Mouse (Mus musculus) thymus, postnatal 4 days (tissue): ENCODE results near the gene Ttc23.

Experiments
- DNase-seq: peaks from one replicate; pipeline ENCODE4 v3.0.0; 2021

The Ttc23 gene

DNA sequence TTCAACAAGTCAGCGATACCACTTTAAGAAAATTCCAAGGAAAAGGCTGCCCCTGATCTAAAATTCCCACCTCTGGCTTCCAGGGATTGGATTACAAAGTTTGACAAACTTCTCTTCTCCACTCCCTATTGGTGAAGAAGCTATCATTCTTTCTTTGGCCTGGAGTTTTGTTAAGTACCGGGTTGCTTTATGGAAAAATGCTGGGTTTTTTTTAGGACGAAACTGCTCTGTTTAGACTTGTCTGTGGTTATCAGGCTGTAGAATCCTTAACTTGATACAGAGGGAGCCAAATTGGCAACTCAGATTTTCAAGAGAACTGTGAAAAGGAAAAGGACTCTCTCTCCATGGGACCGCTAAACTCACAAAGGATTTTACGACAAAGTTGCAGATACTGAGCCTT, at the start of gene Ttc23:
Ttc23 (plus strand) TSS at position 134 of the 400 bp plus-strand sequence.
- DNase-seq, result no peak

DNA sequence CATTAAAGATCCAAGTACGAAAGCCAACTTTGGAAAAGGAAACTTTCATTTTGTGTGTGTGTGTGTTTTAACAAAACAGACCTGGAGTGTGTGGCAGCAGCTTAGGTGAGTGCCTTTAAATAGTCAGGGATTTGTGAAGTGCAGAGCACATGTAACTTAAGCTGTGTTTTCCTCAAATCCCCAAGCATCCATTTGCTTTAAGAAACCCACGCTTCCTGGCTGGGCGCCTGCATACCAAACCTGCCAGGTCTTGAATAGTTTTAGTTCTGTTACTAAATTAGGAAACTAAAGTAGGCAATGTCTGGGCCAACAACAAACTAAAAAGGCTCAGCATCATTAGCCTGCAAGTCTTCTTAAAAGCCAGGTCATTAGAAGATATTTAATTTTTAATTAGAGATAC, 49.2 kb upstream of the Ttc23 start:
- DNase-seq, result no peak

DNA sequence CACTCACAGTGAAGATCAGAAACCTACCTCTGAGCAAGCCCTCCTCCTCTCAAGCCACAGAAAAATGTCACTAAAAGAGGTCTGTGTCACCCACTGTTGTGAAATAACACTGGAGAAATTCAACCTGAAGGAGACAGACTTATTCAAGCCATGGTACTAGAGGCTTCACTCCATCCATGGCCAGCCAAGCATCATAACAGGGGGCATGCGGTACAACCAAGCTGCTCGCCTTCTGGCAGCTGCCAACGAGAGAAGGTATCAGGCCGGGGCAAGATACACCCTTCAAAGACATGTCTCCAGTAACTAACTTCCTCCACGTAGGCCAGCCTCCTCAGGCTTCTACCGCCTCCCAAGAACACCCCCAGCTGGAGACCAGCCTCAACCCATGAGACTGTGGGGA, 42.1 kb upstream of the Ttc23 start:
- DNase-seq, result no peak

DNA sequence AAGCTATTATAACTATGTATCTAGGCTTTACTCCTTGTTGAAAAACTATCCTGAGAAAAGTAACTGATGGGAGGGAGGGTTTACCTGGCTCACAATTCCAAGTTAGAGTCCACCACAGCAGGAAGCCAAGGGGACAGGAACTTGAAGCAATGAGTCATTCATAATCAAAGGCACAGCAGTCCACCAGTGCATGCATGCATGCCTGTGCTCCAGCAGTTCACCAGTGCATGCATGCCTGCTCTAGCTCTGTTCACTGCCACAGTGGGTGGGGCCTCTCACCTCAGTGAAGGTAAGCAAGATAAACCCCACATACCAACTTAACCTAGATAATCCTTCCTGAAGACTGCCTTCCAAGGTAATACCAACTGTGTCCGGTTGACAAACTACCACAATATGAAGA, 41.0 kb upstream of the Ttc23 start:
- DNase-seq, result no peak

DNA sequence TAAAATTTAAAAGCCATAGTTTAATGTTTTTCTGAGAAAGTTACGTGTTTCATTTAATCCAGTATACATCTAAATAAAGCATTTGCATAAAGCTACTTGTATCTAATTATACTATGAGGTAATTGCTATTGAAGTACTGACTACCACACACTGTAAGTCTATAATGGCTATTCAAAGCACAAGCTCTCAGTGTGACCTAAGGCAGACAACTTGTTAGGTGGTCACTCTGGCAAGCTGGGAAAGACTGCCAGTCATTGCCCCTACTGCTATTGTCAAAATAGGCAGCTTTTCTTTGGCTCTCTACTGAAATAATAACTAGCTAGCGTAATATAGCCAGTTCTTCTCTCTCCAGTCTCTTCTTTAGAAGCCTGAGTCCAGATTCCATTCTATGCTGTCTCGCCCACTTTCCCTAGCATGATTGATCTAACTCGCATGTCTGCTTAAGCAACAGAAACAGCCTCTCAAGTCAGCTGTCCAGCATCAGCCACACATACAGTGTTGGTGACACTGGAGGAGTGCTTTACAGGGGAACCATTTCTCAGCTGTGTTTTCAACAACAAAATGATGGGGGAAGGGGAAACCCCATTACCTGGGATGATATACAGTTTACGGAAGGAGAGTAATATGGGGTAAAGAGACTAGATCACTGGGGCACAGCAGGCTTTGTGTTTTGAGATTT, 39.4 kb upstream of the Ttc23 start:
- no peak for DNase-seq

DNA sequence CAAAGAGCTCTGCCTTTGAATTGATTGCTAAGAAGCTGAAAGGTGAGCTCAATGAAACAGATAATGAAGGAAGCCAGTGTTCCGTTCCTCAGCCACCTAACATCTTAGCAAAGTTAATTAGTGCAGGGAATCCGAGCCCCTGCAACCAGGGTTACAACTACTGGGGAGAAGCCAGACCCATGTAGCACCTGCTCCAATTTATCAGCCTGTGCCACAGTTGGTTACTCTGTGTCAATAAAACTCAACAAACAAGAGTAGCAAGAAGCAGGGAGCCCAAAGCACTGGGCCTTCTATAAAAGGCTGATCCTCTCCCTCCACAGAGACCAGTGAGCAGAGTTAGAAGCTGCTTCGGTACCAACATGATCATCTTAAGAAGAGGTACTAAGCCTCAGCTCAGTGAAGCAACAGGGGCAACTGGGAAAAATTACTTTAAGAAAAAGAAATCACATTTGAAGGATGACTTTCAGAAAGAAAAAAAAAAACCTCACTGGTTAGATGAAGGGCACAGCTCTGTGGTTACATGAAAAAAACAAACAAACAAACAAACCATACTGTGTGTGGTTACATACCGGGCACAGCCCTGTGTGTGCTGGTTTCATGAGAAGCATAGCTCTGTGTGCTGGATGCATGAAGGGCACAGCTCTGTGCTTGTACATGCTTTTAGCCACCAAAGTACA, 38.7 kb upstream of the Ttc23 start:
- DNase-seq, result no peak

DNA sequence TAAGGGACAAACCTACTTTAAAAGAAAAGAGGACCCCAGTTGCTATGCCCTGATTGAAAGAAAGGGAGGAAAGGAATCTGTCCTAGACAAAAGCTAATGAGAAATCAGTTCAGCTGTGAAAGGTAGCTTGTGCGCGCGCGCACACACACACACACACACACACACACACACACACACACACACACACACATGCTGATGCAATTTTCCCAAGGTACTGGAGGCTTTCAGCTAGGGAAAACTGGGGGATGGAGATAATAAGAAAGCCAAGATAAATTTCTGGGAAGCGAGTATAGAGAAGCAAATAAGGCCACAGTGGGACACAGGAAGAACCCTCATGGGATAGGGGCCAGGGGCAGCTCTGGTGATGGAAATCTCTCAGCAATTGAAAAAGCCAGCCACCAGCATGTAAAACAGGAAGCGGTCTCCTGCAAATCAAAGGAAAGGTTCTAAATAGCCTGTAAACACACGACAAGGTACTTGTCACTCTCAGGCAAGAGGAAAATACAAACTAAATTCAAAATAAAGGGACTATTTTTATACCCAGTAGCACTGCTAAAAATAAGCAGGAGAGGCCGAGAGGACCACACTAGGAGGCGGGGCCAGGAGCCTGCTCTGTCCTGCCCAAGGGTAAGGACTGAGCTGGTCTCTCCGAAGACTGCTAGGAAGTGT, 33.3 kb upstream of the Ttc23 start:
- DNase-seq, result no peak

DNA sequence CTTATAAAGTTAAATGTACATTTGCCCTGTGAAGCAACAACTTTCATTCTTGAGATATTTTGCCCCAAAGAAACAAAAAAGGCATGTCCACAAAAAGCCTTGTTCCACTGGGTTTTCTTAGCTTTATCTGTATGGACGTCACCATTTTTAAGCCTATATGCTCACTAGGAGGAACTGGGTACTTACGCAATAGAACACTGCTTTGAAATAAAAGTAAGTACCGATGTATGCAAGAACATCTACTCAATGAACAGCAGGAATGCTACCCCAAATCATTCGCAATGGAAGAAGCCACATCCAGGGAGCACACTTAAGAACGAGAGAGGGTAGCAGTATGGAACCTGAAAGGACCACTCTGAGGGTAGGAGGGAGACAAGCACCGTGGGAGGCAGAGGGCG, 32.7 kb upstream of the Ttc23 start:
- no peak for DNase-seq

DNA sequence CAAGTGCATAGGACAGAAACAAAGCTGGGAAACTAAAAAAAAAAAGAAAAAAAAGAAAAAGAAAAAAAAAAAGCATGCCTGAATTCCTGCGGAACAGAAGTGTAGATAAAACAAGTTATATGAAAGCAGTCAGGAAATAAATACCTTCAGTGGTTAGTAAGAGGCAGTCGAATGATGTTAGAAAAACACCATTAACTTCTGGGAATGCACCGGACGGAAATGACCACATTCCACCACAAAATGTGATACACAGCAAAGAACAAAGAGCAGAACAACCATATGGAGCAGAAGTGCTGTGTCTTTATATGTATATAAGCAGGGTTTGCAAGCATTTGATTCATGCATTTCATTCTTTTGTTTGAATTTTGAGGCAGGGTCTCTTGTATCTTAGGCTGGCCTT, 30.3 kb upstream of the Ttc23 start:
- DNase-seq, result no peak

DNA sequence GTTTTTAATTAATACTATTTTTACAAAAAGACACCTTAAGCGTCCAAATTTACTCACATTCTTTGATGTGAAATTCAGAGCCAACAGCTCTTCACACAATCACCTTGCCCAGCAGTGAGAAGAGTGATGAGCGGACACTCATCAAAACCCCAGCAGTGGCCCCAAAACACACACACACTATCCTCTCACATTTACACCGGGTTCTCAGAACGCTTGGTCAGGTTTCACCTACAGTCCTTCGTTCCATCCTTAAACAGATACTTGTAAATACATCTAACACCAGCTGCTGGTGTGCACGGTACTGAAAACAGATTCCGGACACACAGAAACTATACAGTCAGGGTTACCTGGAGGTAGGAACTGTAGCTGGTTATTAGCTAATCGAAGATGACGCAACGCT, 29.6 kb upstream of the Ttc23 start:
- DNase-seq, result no peak

DNA sequence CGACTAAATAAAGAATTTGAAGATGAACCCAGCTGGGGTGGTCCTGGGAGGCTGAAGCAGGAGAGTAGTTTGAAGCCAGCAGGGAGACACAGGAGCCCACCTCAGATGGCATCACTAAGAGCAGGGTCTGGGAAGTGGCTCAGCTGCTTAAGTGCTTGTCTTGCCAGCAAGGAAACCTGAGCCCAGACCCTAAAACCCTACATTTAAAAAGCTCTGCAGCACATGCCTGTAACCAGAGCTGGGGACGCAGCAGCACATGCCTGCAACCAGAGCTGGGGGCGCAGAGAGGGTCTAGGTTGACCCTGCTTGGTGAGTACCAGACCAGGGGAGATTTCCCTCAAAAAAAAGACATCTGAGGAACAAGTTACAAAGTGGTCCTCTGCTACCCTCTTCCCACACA, 28.9 kb upstream of the Ttc23 start:
- DNase-seq, result no peak

DNA sequence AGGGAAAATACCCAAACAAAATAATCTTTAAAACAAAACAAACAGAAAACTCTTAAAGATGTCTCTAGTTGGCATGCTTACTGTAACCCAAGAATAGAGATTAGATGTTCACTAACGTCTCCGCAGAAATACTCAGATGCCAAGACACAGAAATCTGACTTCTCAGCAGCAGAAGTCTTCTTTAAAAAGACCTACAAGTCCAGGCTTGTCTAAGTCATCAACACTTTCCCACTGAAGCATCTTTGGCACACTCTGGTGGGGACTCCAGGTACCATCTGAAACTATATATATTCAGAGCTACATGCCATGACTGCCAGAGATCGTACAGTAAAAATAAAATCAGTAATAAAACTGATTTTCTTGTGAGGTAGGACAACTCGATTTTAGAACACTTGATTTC, 27.4 kb upstream of the Ttc23 start:
- DNase-seq, result no peak

DNA sequence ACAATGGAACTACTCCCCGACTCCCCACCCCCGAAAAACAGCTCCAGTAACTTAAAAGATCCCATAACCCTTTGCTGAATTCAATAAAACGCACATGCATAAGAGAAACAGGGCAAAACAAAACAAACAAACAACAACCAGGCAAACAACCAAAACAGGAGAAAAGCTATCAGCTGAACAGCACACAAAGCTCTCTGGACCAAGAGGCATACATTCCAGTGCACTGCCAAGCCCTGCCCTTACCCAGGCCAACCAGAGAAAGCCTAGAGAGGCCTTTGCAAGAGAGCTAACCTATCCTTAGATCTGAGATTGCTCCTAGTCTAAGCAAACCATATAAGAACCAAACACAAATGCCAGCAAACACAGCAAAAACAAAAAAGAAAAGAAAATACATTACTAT, 25.1 kb upstream of the Ttc23 start:
- no peak for DNase-seq

DNA sequence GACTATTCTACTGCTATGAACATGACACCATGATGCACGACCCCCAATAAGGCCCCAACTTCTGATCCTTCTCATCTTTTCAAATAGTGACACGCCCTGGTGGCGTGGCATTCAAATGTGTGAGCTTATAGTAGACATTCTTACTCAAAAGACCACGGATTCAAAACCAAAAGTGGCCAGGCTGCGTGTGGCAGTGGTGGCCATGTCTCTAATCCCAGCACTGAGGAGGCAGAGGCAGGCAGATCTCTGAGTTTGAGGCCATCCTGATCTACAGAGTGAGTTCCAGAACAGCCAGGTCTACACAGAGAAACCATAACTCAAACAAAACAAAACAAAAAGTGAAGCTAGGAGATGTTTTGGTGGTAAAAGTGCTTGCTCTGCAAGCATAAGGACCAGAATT, 20.5 kb upstream of the Ttc23 start:
- DNase-seq, result no peak

DNA sequence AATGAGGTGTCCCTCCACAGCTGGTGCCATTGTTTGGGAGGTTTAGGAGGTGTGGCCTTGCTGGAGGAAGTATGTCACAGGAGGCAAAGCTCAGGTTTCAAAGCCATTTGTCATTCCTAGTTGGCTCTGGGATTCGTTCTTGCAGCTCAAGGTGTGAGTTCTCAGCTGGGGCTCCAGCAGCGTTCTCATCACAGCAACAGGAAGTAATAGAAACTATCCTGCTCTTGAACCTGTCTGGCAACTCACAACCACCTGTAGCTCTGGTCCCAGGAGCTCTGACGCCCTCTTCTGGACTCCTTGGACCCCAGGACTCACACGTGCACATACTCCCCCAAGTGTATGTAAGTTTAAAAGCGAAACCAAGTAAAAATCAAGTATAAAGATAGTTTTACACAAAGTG, 17.5 kb upstream of the Ttc23 start:
- no peak for DNase-seq

DNA sequence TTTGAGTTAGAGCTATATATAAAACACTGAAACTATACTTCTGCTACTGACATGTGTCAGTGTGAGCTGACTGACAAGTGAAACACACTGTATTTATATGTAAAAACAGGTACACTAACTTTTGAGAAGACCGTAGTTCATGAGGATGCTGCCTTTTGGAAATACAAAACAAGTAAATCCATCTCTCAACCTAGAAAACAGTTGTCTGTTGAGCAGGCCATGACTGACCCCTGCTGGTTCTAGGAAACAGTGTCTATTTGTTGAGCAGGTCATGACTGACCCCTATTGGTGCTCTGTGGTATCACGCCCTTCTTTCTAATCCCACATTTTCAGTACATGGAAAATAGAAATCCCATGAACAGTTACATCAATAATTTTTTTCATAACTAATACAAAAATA, 16.4 kb upstream of the Ttc23 start:
- peak; percentile 76 for DNase-seq

DNA sequence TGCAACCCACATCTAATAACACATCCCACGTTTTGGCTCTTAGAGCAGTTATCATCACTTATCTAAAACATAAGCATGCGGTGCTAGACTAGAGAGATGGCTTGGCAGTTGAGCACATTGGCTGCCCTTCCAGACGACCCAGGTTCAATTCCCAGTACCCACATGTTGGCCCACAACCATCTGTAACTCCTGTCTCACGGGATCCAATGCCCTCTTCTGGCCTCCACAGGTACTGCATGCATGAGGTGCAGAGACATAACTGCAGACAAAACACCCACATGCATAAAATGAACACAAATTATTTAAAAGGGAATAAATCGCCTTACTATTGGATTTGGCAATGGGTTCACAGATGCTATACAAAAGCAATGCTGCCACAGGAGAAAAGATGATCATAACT, 14.8 kb upstream of the Ttc23 start:
- peak; percentile 54 for DNase-seq

DNA sequence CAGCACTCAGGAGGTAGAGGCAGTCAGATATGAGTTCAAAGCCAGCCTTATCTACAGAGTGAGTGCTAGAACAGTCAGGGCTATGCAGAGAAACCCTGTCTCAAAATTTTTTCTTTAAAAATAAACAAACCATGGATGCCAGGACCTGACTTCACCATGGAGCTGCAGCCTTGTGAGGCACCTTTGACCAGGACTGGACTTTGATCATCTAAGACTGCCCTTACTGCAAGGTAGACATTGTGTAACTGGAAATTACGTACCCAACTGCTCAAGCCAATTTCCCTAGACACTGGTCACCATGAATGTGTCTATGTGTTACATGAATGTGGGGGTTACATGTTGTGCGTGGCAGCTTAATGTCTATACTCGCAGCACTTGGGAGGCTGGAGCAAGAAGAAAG, 13.0 kb upstream of the Ttc23 start:
- DNase-seq, result no peak

DNA sequence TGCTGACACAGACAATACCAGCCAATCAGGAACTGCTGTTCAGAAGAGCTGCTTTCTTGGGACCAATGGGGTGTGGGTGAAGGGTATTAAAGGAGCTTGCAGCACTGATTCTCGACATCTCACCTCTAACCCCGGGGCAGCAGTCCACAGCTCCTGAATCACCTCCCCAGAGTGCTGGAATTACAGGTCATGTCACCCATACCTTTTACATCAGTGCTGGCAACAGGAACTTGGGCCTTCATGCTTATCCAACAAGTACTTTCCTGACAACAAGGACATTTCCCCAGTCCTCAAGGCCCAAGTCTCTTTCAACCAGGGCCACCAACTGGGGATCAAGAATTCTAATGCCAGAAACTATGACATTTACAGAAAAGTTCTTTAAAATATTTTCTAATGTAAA, 11.0 kb upstream of the Ttc23 start:
- DNase-seq, result no peak

DNA sequence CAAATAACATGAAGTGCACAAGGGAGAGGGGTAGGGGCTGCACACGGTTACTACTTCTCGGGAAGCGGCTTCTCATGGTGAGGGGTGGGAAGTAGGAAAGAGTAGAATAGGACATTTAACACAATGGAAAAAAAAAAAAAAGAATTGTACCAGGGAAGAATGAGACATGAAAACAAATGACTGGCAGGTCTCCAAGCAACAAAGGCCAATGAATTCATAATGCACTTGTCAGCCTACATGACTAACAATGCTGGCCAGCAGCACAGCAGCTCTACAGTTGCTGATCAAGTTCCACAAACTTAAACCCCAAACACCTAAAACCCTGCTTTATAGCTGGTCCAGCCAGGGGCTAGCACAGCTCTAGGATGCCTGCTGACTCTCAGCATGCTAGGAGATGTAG, 8.2 kb upstream of the Ttc23 start:
- no peak for DNase-seq

DNA sequence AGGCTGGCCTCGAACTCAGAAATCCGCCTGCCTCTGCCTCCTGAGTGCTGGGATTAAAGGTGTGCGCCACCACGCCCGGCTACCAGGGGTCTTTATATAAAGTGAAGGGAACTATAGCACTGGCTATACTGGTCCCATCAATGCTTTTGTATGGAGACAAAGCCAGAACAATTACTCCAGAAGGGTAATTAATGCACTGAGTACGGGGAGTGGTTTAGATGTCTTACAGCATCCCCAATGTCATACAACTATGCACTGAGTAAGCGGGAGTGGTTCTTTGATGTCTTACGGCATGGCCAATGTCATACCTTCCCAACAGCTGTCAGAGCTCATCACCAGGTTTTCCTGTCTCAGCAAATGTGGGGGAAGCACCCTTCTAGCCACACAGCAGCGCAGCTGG, 4.3 kb upstream of the Ttc23 start:
- no peak for DNase-seq

DNA sequence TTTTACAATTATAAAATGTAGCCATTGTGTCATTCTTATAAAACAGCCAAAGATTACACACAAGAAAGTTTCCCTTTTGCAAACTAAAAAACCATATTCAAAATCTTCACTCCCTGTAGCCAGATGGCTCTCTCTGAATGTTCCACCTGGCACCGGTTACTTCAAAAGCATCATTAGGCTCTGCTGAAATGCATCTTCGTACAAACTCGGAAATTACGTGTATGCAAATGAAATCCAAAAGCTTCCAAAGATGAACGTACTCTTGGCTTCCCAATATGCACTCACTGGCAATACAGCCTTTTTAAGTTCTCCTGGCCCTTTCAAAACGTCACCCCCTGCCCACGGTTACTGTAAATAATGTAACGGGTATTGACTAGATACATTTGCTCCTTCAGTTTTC, 2.9 kb upstream of the Ttc23 start:
- DNase-seq, result no peak

DNA sequence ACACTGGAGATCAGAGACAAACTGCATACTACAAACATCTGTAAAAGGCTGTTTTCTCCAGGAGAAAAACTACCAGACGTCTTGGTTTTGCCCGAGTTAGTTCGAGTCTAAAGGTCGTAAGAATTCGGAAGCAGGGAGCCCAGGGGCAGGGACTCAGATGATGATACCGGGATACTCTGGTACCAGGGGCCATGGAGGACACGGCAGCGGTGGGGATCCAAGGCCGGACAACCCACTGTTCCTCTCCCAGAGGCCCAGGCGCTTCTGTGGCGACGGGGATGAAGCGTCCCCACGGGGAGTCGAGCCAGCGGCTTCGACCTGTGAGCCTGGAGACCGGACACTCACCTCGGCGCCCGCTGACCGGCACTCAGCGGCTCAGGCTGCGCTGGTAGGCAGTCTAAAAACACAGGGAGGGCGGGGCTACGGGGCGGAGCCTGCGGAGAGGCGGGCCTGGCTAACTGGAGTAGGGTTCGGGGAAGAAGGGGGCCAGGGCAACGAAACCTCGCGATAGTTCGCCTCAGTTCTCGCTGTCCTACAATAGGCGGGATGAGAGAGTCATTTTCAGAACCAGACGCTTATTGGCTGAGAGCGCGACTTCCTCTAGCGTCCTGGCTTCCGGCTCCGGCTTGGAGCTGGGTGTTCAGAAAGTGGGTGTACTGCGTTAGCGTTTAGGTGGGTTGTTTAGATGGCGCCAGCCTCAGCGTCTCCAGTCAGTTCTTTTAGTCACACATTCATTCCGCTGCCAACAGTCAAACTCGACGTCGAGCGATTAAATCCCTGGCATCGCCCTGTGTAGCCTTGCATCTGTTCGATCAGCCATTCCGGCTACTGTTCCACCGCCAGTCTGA, 2.2 kb upstream of the Ttc23 start, which contains the start of gene Lrrc28:
Lrrc28 (minus strand) TSS at position 436 of the 848 bp plus-strand sequence.
- peak; percentile 99 for DNase-seq

DNA sequence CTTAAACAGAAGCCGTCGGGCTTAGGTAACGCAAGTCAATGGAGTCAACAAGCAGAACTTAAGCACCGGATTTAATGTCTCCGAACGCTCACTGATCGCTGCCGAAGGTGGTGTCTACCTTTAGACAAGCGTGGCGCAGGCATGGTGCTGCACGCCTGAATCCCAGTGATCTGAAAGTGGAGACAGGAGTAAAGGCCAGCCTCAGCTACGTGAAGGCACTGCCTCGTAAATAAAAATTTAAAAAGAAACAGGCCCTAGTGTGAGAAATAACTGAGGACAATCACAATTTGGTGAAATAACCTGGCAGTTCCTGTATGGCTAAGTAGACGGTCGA, 1.6 kb upstream of the Ttc23 start:
- no peak for DNase-seq
